Mouse (Mus musculus): ENCODE measurements at regions not wholly inside any gene's neighbourhood (a gene's known extent, or its start where the extent isn't known, plus 50 kb on each side); places are given as distances from the start of the nearest gene placed in this dataset.

DNA sequence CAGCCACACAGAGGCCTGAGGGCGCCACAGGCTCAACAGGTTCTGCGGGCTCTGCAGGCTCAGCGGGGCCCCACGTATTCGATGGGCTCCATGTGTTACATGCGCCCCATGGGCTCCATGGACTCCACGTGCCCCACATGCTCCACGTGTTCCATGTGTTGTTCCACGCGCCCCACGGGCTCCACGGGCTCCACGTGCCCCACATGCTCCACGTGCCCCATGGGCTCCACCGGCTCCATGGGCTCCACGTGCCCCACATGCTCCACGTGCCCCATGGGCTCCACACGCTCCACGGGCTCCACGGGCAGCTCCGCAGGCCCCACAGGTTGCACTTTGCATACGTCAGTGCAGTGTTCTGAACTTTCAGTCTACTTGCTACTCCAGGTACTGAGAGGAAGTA, 114.0 kb upstream of the Map1b start:
- DNase-seq, result no peak

DNA sequence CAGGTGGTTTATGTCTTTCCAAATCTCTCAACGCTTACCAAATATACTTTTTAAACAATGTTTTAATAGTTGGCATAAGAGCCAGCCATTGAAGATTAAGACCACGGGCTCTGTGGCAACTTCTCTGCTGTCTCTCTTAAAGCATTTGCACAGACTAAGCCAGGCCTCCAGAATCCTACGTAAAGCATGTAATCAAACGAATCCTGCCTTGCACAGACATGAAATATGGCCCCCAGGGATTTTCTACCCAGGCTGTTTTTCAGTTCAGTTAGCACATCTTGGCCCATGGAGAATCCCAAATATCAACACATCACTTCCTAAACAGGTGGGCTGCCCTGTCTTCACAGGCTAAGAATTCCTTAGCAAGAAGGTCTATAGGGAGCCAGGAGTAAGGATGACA, 108.9 kb upstream of the Map1b start:
- DNase-seq, result no peak

DNA sequence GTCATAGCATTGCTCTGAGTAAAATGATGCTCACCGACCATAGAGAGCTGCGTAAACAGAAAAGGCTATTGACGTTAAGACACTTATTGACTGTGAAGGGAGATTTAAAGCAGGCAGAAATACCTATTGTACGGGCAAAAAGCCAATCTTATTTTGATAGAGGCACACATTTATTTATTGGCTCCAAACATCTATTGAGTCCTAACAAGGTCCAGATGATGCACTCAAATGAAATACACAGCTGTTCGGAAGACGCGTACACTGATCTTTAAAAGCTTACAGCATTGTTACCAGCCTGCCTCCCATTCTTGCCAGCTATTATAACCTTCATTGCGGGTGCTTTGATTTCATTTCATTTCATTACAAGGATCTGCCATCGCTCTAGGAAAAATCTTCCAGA, 102.0 kb upstream of the Map1b start:
- DNase-seq, result no peak

DNA sequence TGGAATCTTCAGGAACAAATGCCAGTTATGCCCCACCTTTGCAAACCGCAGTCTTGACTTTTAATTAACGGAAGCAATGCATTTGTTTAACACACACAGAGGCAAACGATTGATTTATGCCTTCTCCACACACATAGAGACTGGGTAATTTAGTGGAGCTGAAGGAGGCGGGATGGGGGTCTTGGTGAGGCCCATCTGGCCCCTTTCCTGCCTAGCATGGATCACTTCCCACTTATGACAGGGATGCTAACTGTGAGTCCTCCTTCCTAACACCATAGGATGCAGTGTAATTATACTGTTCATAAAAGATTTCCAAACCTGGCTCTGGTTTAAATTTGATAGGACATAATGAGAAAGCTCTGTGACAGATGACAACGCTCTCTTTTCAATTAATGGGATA, 101.1 kb upstream of the Map1b start:
- no peak for DNase-seq

DNA sequence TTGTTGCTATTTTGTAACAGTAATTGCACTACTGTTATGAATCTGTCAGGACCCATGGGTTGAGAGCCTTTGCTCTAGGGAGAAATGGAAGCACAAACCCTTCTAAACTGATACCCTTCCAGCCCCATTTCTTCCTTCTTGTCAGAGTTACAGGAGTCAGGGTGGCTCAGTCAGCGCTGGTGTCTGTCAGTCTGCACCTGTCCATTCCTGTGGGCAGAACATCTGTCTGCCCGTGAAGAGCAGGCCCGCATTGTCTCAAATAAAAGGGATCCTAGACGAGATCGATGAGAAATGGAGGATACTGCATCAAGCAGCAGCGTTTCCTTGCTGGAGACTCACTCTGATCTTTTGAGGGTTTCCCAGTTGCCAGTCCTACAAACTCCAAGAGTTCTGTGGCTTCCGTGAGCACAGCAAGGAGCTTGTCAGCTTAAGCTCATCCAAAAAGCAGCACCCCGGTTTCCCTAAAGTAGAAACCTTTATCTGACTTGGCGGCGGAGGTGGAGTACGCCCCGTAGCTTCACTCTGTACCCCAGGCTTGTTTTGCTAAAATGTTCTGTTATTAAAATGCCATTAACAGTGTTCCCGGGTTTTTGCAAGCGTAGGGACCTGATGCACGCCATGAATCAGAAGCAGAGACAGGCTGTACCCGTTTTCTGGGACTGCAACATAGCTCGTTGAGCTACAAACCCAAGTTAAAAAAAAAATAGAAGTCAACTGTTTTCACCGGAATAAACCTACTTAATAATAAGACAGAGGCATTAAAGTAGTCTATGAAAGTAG, 95.6 kb upstream of the Map1b start:
- no peak for DNase-seq

DNA sequence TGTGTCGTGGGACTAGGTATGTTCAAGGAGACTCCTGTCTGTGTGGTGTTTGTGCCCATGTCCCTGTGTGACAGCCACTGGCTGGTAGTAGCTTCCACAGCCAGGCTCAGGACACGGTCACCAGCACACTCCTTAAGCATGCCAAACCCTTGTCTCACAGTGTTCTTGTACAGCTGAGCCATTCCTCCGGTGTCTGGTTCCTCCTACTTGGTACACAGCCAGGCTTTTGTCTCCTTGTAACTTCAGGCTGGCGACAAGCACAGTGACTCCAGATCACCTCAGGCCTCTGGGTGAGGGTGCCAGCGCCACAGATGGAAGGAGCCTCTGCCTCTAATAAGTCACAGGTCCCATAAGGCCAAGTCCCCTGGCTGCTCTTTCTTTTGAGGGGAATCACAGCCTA, 94.2 kb upstream of the Map1b start:
- DNase-seq, result no peak

DNA sequence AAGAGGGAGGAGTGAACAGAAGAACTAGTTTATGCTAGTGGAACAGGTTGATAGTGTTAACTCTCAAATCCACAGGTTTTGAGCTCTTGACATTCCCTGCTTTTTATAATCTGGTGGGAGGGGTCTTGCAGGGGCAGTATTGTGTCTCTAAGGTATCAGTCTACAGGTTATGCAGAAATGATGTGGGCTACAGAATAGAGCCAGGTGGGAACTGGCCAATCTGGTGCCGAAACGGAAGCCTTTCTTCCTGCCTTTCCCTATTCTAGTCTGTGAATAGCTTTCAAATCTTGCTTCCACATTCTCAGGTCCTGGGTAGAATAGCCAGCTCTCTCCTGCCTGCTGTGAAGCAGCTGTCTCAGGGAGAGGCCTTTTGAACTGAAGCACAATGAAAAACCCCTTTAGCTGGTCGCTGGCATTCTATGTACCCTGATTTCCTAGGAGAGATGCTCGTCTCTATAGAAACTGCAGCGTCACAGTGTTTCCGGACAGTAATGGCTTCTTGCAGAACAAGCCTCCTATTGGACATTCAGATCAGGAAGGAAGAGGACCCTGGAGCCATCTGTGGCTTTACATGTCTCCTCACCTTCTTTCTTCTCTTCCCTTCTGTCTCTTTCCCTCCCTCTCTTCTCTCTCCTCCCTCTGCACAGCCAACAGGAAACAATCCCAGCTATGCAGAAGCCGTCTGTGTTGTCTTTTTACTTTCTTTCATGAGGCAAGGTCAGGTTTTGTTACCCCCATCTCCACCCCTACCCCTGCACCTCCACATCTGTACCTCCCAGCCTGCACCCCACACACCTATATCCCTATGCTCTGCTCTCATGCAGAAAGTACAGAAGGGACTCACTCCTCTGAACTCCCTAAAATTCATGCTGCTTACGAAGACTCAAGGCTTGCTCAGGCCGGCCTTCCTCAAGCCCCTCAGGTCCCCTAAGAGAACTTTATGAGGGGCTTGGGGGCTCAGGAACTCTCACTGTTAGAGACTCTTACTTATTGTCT, 93.1 kb upstream of the Map1b start:
- no peak for DNase-seq

DNA sequence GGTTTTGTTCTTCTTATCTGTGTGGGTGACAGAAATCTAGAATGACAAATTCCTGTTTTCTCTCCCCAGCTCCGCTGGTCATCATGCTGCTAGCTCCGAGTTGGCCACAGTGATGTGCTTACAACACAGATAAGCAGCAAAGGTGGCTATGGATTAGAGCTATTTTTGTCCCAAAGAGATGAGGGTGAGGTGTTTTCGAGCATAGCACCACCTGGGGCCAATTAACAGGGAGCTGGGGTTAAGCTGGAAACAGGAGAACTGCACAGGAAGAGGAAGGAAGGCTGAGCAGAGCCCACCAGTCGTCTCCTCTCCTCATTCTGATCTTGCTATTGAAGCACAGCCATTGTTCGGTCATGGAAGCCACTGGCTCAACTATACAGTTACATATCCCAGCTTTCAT, 92.3 kb upstream of the Map1b start:
- no peak for DNase-seq

DNA sequence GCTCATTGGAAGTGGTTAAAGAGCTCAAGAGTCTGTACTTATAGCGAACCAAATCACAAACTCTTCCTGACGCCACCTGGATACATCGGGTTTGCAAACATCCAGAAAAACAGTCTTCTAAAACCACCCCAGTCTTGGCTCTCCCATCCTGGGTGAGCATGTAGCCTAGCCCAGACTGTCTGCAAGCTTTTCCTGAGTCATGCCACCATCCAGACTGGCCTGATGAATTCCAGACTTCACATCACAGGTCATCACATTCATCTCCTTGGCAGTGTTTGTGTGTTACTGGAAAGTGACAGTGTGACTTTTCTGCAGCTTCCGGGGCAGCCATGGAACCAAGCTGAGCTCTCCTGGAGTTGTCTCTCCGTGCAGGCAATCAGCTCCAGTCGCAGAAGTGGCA, 90.9 kb upstream of the Map1b start:
- DNase-seq, result no peak

DNA sequence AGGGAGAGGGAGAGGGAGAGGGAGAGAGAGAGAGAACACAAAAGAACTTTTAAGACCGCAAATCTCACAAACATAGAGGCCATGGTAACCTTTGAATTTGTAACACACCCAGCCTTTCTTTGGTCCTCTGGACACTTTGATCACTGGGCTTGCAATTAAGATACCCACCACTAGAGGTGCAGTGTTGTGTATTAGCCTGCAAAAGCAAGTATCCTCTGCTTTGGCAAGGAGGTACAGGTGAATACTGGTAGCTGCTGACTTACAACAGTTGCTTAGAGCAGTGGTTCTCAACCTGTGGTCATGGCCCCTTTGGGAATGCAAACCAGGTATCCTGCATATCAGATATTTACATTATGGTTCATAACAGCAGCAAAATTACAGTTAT, 90.3 kb upstream of the Map1b start:
- no peak for DNase-seq

DNA sequence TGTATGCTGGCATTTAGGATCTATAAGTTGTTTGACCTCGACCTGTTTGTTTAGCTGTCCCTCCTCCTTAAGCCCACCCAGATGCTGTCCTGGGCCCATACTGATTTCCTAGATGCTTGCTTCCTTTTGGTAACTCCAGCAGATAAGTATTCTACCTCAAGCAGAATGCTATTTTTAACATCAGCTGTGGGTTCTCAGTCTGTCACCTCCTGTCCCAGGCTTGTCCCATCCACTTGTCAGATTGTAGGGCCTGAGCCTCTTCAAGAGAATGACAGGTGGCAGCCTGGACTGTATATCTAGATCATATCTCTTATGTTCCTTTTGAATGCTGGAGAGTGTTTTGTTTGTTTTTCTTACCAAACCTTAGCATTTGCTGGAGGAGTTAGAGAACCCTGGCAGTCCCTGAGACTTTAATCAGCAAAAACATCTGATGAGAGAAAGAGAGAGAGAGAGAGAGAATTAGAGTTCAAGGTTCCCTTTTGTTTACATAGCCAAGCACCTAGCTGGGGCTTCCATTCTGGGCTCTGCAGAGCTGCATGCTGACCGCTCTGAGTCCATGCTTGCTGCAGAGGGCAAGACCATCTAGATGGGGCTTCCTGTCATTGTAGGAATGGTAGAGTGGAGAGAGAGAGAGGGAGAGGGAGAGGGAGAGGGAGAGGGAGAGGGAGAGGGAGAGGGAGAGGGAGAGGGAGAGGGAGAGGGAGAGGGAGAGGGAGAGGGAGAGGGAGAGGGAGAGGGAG, 89.7 kb upstream of the Map1b start:
- no peak for DNase-seq

DNA sequence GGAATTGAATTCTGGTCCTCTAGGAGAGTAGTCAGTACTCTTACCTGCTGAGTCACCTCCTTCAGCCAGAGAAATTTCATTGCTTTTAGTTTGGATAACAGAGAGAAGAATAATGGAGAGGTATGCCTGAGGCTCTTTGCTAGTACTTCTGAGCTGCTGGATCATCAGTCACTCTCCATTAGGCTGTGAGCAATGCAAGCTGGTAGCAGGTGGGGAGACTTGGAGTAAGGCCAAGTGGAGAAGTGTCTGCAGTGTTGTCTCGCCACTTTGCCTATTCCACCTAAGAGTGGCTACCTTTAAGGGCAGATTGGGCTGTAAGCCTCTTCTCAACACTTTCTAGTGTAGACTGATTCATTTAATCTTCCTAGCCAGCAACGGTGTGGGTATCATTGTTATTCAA, 81.6 kb upstream of the Map1b start:
- no peak for DNase-seq

DNA sequence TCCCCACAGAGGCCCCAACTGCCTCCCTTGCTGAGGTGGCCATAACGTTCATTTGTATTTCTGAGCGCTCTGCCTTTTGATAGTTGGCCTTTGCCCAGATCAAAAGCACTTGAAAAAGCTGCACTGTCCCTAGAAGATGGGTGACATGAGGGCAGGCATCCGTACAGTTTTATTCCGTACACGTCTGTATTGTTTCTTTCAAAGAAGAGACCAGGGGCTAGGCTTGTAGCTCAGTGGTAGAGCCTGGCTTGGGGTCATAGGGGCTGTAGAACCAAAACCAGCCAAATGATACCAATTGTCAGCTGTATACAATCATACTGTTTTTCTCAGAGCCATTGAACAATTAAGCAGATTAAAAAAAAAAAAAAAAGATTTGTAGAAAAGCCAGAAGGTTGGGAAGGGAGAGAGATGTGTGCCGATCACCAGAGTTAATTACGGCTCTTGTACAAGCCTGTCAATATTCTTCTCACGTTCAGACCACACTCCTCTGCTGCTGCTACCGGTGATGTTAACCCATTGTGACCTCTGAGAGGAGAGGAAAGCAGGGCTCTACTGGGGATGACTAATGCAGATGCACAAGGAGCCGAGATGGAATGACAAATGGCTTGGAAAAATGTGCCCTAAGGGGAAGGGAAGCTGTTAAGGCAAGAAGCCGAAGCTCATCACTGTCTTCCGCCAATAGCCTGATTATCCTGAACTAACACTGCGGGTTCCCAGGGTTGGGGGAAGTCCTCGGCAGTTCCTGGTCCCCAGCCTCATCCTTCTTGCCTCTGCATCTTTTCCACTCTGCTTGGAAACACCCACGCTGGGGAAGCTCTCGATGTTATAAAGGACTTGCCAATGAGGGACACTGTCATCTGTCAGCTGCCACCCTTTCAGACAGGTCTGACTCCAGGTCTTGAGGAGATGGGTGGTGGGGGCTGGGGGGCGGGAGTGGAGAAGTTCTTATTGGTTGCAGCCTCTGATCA, 77.8 kb upstream of the Map1b start:
- DNase-seq, result no peak

DNA sequence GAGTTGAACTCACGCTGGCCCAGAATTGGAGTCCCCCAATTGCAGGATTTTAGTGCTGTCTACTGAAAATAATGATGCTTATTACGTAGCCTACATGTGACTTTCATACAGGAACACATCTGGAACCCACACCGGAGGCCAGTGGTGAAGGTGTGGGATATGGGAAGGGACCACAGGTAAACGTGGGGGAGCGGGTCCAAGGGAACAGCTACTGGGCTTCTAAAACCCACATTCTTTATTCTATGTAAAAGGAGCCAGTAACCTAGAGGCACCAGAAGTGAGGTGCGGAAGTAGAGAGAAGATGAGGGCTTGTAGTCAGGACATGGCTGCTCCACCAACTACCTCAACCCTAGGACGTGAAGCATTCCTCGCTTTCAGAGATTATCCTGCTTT, 76.9 kb upstream of the Map1b start:
- DNase-seq, result no peak

DNA sequence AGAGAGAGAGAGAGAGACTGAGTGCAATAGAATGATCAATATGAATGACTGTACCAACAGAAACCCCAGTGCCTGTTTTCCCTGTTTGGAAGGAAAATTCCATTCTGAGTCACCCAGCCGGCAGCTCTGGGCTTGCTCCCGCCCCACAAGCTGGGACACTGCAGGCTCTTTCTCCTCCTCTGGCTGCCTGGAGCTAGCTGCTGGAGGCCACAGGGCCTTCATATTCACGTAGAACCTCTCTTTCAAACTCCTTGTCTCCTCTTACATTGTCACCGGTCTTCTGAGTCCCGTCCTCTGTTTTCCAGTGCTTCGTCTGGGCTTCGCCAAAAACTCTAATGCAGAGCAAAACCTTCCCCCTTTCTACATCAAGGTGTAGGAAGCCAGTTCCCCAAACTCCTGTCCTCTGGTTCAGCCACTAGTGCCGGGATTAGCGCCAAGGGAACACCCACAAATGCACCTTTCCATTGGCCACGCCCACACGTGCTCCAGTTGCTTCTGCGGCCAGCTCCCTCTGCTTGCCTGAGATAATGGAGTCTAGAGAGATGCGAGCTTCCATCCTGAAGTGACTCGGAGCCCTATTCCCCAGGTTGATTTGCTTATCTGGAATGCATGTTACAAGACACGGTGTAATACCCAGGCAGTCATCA, 76.4 kb upstream of the Map1b start:
- no peak for DNase-seq

DNA sequence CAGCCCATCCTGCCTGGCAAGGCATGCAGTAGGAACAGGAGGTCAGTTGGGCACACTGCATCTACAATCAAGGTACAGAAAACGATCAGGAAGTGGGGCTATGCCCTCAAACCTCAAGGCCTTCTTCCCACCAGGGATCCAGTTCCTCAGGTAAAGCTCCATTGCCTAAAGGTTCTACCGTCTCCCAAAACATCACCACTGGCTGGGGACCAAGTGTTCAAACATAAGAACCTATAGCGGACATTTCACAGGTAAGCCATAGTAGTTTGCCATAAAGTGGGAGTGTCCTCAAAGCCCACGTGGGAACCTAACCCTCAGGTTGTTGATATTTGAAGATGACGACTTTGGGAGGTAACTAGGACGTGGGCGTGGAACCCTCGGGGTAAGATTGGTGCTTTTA, 72.3 kb upstream of the Map1b start:
- no peak for DNase-seq

DNA sequence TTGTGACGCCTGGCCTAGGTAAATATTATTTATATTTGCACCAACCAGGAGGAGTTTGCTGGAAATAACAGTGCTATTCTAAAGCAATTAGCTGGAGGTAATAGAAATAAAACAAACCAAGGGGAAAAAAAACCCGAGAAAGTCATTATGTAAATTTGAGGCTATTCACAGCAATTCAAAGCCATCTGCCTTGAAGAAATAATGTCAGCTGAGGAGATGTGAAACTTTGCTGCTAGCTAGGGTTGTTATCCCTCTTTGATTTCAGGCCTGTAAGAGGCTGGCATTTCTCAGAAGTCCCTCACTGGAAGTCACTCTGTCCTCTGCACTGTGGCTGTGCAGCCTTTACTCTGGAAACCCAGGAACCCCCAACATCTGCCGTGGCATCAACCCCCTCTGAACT, 67.5 kb upstream of the Map1b start:
- DNase-seq, result no peak

DNA sequence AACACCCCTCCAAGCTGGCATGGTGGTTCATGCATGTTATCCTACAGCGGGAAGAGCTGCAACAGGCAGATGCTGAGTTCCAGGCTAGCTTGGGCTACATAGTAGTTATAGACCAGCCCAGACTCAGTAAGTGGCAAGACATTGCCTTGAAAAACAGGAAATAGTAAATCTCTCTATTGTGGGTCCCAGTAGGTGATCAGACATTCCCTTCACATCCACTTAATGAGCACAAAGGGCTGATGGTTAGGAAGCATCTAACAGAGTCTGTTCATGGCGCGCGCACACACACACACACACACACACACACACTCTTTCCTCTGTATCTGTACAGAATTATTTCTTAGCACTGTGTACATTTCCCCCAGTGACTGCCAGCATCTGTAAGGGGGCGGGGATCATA, 64.0 kb upstream of the Map1b start:
- DNase-seq, result no peak

DNA sequence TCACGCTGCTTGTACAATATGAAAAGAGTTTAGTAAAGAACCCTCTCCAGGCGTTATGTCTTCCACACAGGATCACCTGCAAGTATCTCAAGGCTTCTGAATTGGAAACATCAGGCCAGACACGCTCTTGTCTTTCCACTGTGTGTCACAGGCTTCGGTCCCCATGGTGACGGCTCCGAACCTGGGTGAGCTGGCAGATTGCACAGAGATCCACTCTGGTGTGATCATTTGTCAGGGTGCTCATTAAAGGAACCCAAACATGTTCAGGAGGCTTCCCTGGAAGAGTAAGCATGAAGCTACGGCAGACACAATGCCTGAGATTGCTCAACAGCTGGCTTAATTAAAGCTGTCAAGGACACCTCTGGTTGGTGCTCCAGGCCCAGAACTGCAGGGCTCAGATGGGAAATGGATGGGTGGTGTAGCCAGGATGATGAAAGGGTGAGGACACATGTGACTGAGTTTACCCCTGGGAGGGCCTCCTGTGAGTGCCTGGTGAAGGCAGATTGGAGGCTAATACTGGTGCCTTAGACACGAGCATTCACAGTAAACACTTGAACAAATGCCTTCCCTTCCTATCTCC, 63.3 kb upstream of the Map1b start:
- DNase-seq, result peak; percentile 23

DNA sequence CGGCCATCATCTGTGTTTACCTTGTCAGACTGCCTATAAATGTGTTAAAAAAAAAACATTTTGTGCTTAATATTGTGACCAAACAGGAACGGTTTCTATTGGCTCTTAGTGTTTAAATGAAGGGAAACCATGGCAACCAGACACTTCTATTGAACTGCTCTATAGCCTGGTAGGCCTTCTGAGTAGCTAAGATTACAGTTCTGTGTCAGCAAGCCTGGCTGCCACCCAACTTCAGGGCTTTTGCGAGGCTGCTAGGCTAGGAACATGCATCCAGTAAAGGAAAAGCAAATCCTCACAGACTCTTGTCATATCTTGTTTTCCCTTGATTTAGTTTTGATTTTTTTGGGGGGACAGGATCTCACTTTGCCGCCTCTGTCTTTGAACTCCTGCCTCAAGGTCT, 61.3 kb upstream of the Map1b start:
- DNase-seq, result peak; percentile 45

DNA sequence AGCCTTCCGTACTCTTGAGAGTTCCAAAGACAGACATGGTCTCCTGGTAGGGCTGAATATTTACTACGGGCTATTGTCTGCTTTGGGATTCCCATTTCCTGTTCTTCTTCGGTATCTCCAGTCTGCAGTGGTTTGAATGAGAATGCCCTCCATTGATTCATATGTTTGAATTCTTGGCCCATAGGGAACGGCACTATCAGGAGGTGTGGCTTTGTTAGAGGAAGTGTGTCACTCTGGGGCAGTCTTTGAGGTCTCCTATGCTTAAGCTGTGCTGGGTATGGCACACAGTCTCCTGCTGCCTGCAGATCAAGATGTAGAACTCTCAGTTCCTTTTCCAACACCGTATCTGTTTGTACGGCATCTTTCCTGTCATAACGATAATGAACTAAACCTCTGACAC, 56.7 kb upstream of the Map1b start:
- no peak for DNase-seq
